Mouse (Mus musculus) liver, postnatal 0 days (tissue): ENCODE results near the gene Sergef.

Experiments used
- CTCF ChIP-seq: sonication (generic); IDR thresholded peaks from 2 replicates; pipeline ENCODE4 v1.5.1; 2016; ENCODE audit warnings: antibody characterized with exemption, low read depth
- EP300 ChIP-seq: IDR thresholded peaks from 2 replicates; pipeline ENCODE4 v1.6.1; 2016; ENCODE audit warnings: antibody characterized with exemption, low read depth, mild to moderate bottlenecking

DNA sequence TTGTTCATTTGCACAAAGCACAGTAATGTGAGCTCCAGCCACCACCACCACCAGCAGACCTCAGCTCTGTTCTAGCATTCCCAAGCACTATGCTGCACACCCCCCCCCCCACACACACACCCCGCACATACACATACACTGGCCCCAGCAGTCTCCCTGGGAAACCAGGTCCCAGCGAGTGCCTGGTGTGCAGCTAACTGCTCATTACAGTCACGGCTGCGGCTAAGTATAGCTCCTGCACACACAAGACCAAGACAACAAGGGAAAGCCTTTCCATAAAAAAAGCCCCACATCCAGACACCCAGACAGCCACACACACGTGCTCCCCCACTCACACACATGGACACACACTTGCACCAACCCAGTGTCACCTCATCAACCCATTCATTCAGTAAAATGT lies 226.8 kb downstream of the Sergef start:
- TF ChIP-seq CTCF (no peak), EP300 (no peak)
